Mouse (Mus musculus): ENCODE results near the gene 4931428F04Rik. TPM values are rescaled to one million over a fixed set of nuclear protein-coding genes. Genes with fewer than 3 reads are reported as not detected.
A peak's percentile ranks its signal among the peaks of the same experiment; 100 is the strongest.

Gene 4931428F04Rik
- polyA plus RNA-seq, 1 experiment from 2014 or later: 0.65 TPM

DNA sequence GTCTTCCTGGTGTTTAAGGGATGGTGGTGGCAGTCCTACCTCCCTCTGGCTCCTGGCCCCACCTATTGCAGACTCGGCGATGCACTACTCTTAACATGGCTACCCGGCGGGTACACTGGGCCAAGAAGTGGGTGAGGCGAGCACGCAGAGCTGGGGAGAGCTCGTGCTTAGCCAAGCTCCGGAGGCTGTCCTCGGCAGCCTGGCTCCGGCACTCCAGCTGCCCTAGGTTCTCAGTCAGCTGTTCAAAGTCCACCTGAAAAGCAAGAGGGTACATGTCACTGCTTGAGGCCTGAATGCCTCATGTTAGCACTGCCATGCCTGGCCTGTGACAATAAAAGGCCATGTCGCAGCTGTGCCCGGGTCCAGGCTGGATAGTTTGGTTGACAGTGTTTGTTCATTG lies 40.7 kb upstream of the 4931428F04Rik start:
- H3K9ac ChIP-seq (replicated peaks): no peak overlapping the region
- no peaks in the 10 kb centered on the region for H3K27me3 ChIP-seq (ENCODE audit: insufficient read depth, low read length)
- ATAC-seq (no peak), DNase-seq (no peak)
- H3K36me3 ChIP-seq (replicated peaks; ENCODE audit: insufficient read depth, low read length): peaks cover 44% of the 10 kb centered on the region
- peaks cover 14% of the 10 kb centered on the region for H3K4me1 ChIP-seq (ENCODE audit: insufficient read depth)
- no peaks in the 10 kb centered on the region for H3K9me3 ChIP-seq (ENCODE audit: low read length)
- 89% methylated on average over 12 of the region's 12 CpGs for WGBS (ENCODE audit: insufficient replicate concordance)
- H3K4me3 ChIP-seq (ENCODE audit: low read depth, low read length): no peak overlapping the region
- TF ChIP-seq EP300 (IDR thresholded peaks at IDR 0.05; ENCODE audit: low read depth) (no peak), CTCF (IDR thresholded peaks at IDR 0.05; ENCODE audit: low read depth) (no peak)
- no peak overlapping the region for H3K4me2 ChIP-seq (ENCODE audit: low read depth, low read length)
- H3K27ac ChIP-seq (ENCODE audit: low read depth): no peak overlapping the region

- no peaks in the 10 kb centered on the region for H3K9me3 ChIP-seq (ENCODE audit: low read length)
- H3K4me2 ChIP-seq (ENCODE audit: low read depth, low read length): peak overlapping the region; percentile 97
- ATAC-seq (no peak), DNase-seq (no peak)
- peak overlapping the region; percentile 80 for H3K27ac ChIP-seq (ENCODE audit: low read depth)
- TF ChIP-seq CTCF (IDR thresholded peaks at IDR 0.05; ENCODE audit: low read depth): no peak
- no peak for TF ChIP-seq EP300 (IDR thresholded peaks at IDR 0.05; ENCODE audit: low read depth)
- peak overlapping the region; percentile 84 for H3K9ac ChIP-seq (replicated peaks)
- 22% methylated on average over 6 of the region's 6 CpGs for WGBS (ENCODE audit: insufficient replicate concordance)
- peaks cover 48% of the 10 kb centered on the region for H3K36me3 ChIP-seq (replicated peaks; ENCODE audit: insufficient read depth, low read length)
- peaks cover 25% of the 10 kb centered on the region for H3K4me1 ChIP-seq (ENCODE audit: insufficient read depth)
- peak overlapping the region; percentile 76 for H3K4me3 ChIP-seq (ENCODE audit: low read depth, low read length)
- no peaks in the 10 kb centered on the region for H3K27me3 ChIP-seq (ENCODE audit: insufficient read depth, low read length)
Observed at GRCm38 (mm10) chr8:105326968-105327367, 37.3 kb upstream of the 4931428F04Rik start.

DNA sequence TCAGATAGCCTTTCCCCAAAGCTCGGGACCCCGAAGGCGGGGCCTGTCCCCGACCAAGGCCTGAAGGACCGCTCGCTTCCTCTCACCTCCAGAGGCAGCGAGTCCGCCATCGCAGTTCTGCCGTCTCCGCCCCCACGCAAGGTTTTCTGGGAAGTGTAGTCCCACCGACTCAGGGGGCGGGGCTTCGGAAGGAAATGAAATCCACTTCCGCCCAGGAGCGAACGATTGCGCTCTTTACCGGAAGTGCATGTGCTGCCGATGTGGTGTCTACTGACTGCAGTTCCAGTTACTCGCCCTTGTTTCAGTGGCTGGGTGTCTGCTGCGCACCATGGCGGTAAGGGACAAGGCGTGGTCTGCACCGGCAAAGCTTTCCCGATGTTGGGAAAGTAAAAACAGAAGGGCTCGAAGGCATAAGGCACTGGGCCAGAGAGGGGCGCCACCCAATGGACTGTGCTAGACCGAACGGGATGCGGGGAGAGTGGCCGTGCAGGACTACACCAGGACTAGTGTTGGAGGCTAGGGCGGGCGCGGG lies 36.5 kb upstream of the 4931428F04Rik start, which contains the start of the genes Lrrc29 and Tmem208:
Gene Lrrc29 (minus strand): TSS at position 138 of the 532 bp plus-strand sequence.
Gene Tmem208 (plus strand): TSS at position 214 of the 532 bp plus-strand sequence.
- Histone ChIP-seq H3K27ac (ENCODE audit: low read depth) (peak within 1 kb of the TSS; percentile 80), H3K4me2 (ENCODE audit: low read depth, low read length) (peak within 1 kb of the TSS; percentile 97), H3K9me3 (ENCODE audit: low read length) (no peaks in the 10 kb centered on the region), H3K4me1 (ENCODE audit: insufficient read depth) (peaks cover 25% of the 10 kb centered on the region), H3K9ac (replicated peaks) (peak within 1 kb of the TSS; percentile 84), H3K4me3 (ENCODE audit: low read depth, low read length) (peak within 1 kb of the TSS; percentile 76), H3K27me3 (ENCODE audit: insufficient read depth, low read length) (no peaks in the 10 kb centered on the region), H3K36me3 (replicated peaks; ENCODE audit: insufficient read depth, low read length) (peaks cover 42% of the 10 kb centered on the region)
- TF ChIP-seq EP300 (IDR thresholded peaks at IDR 0.05; ENCODE audit: low read depth): no peak
- peak; percentile 78 for TF ChIP-seq CTCF (IDR thresholded peaks at IDR 0.05; ENCODE audit: low read depth)
- peak; percentile 86 for ATAC-seq
- 0% methylated on average over 36 of the region's 36 CpGs for WGBS (ENCODE audit: insufficient replicate concordance)
- peak; percentile 98 for DNase-seq

- ATAC-seq: peak; percentile 22
- H3K4me2 ChIP-seq (ENCODE audit: low read depth, low read length): peak overlapping the region; percentile 81
- peak overlapping the region; percentile 76 for H3K4me3 ChIP-seq (ENCODE audit: low read depth, low read length)
- peak overlapping the region; percentile 84 for H3K9ac ChIP-seq (replicated peaks)
- peaks cover 25% of the 10 kb centered on the region for H3K4me1 ChIP-seq (ENCODE audit: insufficient read depth)
- DNase-seq: no peak
- no peaks in the 10 kb centered on the region for H3K9me3 ChIP-seq (ENCODE audit: low read length)
- no peak for TF ChIP-seq CTCF (IDR thresholded peaks at IDR 0.05; ENCODE audit: low read depth)
- no peak for TF ChIP-seq EP300 (IDR thresholded peaks at IDR 0.05; ENCODE audit: low read depth)
- peaks cover 38% of the 10 kb centered on the region for H3K36me3 ChIP-seq (replicated peaks; ENCODE audit: insufficient read depth, low read length)
- 0% methylated on average over 12 of the region's 12 CpGs for WGBS (ENCODE audit: insufficient replicate concordance)
- no peaks in the 10 kb centered on the region for H3K27me3 ChIP-seq (ENCODE audit: insufficient read depth, low read length)
- peak overlapping the region; percentile 80 for H3K27ac ChIP-seq (ENCODE audit: low read depth)
Observed at GRCm38 (mm10) chr8:105325641-105326093, 36.0 kb upstream of the 4931428F04Rik start.

- H3K27ac ChIP-seq (ENCODE audit: low read depth): peak overlapping the region; percentile 81
Observed at GRCm38 (mm10) chr8:105323183-105323582, 33.5 kb upstream of the 4931428F04Rik start.

DNA sequence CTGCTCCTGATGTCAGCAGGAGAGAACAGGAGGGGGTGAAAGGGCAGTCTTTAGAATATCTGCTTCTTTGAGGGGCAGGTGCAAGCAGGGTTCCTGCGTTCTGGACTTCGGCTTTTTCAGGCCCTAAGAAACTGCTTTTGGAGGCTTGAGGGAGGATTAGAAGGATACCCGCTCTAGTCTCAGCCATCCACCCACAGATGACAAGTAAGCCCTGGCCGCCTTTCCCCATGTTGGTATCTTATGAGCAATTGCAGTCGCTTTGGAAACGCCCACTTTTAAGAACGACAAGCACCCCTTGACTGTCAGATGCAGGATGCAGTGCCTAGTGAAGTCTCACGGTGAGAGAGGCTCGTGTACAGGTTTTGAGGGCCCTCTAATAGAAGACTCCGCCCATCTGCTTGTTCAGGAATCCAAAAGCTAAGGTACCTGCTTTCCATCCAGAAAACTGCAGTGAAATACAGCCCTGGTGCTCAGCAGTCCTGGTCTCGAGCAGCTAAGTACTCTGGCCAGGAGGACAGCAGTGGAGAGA lies 29.1 kb upstream of the 4931428F04Rik start:
- Histone ChIP-seq H3K4me1 (ENCODE audit: insufficient read depth) (peaks cover 6% of the 10 kb centered on the region), H3K9ac (replicated peaks) (no peak overlapping the region), H3K4me2 (ENCODE audit: low read depth, low read length) (no peak overlapping the region), H3K9me3 (ENCODE audit: low read length) (no peaks in the 10 kb centered on the region), H3K27me3 (ENCODE audit: insufficient read depth, low read length) (no peaks in the 10 kb centered on the region), H3K36me3 (replicated peaks; ENCODE audit: insufficient read depth, low read length) (peaks cover 53% of the 10 kb centered on the region), H3K27ac (ENCODE audit: low read depth) (no peak overlapping the region), H3K4me3 (ENCODE audit: low read depth, low read length) (no peak overlapping the region)
- WGBS (ENCODE audit: insufficient replicate concordance): 80% methylated on average over 11 of the region's 11 CpGs
- no peak for TF ChIP-seq CTCF (IDR thresholded peaks at IDR 0.05; ENCODE audit: low read depth)
- no peak for TF ChIP-seq EP300 (IDR thresholded peaks at IDR 0.05; ENCODE audit: low read depth)
- DNase-seq (no peak), ATAC-seq (no peak)

More at GRCm38 (mm10) chr8:105323183-105323582, 33.5 kb upstream of the 4931428F04Rik start:
- Histone ChIP-seq H3K27me3 (ENCODE audit: insufficient read depth, low read length) (no peaks in the 10 kb centered on the region), H3K4me1 (ENCODE audit: insufficient read depth) (peaks cover 30% of the 10 kb centered on the region), H3K4me3 (ENCODE audit: low read depth, low read length) (peak overlapping the region; percentile 42), H3K9ac (replicated peaks) (peak overlapping the region; percentile 59), H3K36me3 (replicated peaks; ENCODE audit: insufficient read depth, low read length) (peaks cover 28% of the 10 kb centered on the region), H3K9me3 (ENCODE audit: low read length) (no peaks in the 10 kb centered on the region), H3K4me2 (ENCODE audit: low read depth, low read length) (peak overlapping the region; percentile 81)
- peak; percentile 73 for ATAC-seq
- 54% methylated on average over 4 of the region's 4 CpGs for WGBS (ENCODE audit: insufficient replicate concordance)
- DNase-seq: no peak
- TF ChIP-seq EP300 (IDR thresholded peaks at IDR 0.05; ENCODE audit: low read depth) (peak; percentile 90), CTCF (IDR thresholded peaks at IDR 0.05; ENCODE audit: low read depth) (no peak)

Measured in liver, postnatal 0 days (tissue).